Mouse (Mus musculus) liver, embryonic 16.5 days (tissue): ENCODE results near the gene Rec8. TPM values are rescaled to one million over a fixed set of nuclear protein-coding genes. Genes with fewer than 3 reads are reported as not detected.

Experiments used
- ATAC-seq: fragments of 200-750 bp; cut with Nextera tagmentation; 2 replicates; pipeline ENCODE4 v1.8.0; 2017; ENCODE audit warnings: low read depth, mild to moderate bottlenecking, moderate number of reproducible peaks, moderate library complexity
- H3K27ac ChIP-seq: fragments of 300-500 bp; sonication (generic); 2 replicates; pipeline ENCODE4 v1.5.1; 2014; ENCODE audit warnings: mild to moderate bottlenecking, low read length
- H3K27me3 ChIP-seq: fragments of 300-500 bp; sonication (generic); 2 replicates; pipeline ENCODE4 v1.6.1; 2014; ENCODE audit warnings: low read depth, low read length, mixed read lengths; ENCODE audit not compliant: control insufficient read depth, insufficient read depth
- H3K36me3 ChIP-seq: fragments of 300-500 bp; sonication (generic); 2 replicates; pipeline ENCODE4 v1.6.1; 2014; ENCODE audit warnings: mild to moderate bottlenecking; ENCODE audit not compliant: control insufficient read depth, insufficient read depth
- H3K4me1 ChIP-seq: fragments of 300-500 bp; sonication (generic); 2 replicates; pipeline ENCODE4 v1.6.1; 2014; ENCODE audit warnings: low read depth, low read length, mixed read lengths; ENCODE audit not compliant: control insufficient read depth
- H3K4me2 ChIP-seq: fragments of 300-500 bp; sonication (generic); 2 replicates; pipeline ENCODE4 v1.6.1; 2014; ENCODE audit warnings: low read depth, low read length, mixed read lengths
- H3K4me3 ChIP-seq: fragments of 300-500 bp; sonication (generic); 2 replicates; pipeline ENCODE4 v1.5.1; 2014; ENCODE audit warnings: low read depth, mild to moderate bottlenecking, low read length
- H3K9ac ChIP-seq: fragments of 300-500 bp; sonication (generic); 2 replicates; pipeline ENCODE4 v1.6.1; 2014; ENCODE audit warnings: low read depth, low read length
- H3K9me3 ChIP-seq: fragments of 300-500 bp; sonication (generic); replicated peaks from 2 replicates; pipeline ENCODE4 v1.6.1; 2016; ENCODE audit warnings: low read length; ENCODE audit not compliant: control insufficient read depth
- WGBS: fragments of 180-500 bp; shearing (Covaris S2); extraction: QIAGEN DNeasy Blood & Tissue Kit; methylation state at CpG from one replicate; pipeline ENCODE4 v1.1.7; 2014; ENCODE audit not compliant: insufficient replicate concordance; 5-methylcytosine and 5-hydroxymethylcytosine counted together
- polyA plus RNA-seq: library from polyadenylated mRNA; unstranded; fragments of >200 nt; fragmentation: Nextera tagmentation; extraction: Ambion mirVana; gene quantifications from 2 replicates; pipeline ENCODE4 v1.2.1, GENCODE M21; 2015

Rec8 gene
- polyA plus RNA-seq, 1 experiment from 2014 or later = 3.1 TPM

DNA sequence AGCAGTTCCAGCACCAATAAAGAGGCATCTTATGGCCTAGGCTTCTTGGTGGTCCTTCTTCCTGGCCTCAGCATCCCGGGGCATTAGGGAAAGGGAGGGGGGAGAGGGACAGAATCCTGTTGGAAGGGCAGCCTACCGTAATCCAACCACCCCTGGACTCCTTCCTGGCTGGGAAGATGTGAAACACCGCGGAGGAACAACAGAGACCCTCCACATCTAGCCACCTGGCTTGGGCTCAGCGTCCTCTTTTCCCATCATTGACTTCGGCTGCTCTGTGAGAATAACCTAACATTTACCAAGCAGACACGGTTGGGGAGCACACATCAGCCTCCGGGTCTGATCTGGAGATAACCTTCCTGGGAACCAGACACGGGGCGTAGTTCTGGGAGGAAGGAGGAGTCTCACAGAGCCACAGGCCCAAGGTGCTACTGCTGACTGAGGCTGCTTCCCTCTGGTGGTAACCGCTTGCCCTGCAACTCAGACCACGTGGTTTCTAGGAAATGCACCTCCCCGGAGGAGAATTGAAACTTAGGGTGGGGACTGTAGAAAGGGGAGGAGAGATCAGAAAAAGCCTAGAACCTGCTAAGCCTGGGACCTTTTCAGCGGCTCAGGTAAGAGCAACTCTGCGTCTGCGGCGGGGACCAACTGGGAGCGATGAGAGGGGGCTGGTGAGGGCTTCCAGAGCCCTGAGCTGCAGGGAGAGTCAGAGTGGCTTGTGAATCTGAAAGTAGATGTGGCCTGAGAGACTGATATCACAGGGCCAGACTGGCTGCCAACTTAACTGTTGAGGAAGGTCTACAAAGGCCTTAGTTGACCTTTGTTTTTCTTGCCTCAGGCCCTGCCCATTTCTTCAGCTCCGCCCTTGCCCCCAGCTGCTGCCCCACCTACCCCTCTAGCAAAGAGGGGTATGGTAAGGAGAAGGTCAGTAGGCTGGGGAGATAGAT, 13.9 kb upstream of the Rec8 start:
- H3K4me2 ChIP-seq = peak overlapping the region; percentile 87
- peaks cover 29% of the 10 kb centered on the region for H3K4me1 ChIP-seq
- H3K27ac ChIP-seq = peak overlapping the region; percentile 97
- H3K36me3 ChIP-seq = peaks cover 58% of the 10 kb centered on the region
- no peaks in the 10 kb centered on the region for H3K27me3 ChIP-seq
- peak; percentile 97 for ATAC-seq
- 9% methylated on average over 19 of the region's 19 CpGs for WGBS
- H3K9me3 ChIP-seq = no peaks in the 10 kb centered on the region
- H3K9ac ChIP-seq = peak overlapping the region; percentile 85
- H3K4me3 ChIP-seq = peak overlapping the region; percentile 77

DNA sequence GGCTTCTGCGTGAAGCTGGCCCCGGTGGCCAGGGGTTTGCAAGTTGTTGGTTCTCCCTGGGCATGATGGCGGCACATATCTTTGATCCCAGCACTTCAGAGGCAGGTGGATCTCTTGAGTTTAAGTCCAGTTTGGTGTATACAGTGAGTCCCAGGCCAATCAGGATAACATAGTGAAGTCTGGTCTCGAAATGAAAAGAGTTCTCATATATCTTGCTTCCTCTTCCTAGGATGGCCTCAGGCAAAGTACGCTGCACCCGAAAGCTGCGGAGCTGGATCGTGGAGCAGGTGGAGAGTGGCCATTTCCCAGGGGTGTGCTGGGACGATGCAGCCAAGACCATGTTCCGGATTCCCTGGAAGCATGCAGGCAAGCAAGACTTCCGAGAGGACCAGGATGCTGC, 13.0 kb upstream of the Rec8 start:
- Histone ChIP-seq H3K36me3 (peaks cover 59% of the 10 kb centered on the region), H3K4me2 (peak overlapping the region; percentile 87), H3K27me3 (no peaks in the 10 kb centered on the region), H3K27ac (peak overlapping the region; percentile 97), H3K9me3 (no peaks in the 10 kb centered on the region), H3K9ac (peak overlapping the region; percentile 85), H3K4me1 (peaks cover 29% of the 10 kb centered on the region), H3K4me3 (peak overlapping the region; percentile 77)
- ATAC-seq = no peak
- WGBS = 88% methylated on average over 11 of the region's 11 CpGs

- no peak for ATAC-seq
- H3K27ac ChIP-seq = peak overlapping the region; percentile 51
- peaks cover 29% of the 10 kb centered on the region for H3K4me1 ChIP-seq
- peaks cover 54% of the 10 kb centered on the region for H3K36me3 ChIP-seq
- H3K4me3 ChIP-seq = peak overlapping the region; percentile 77
- peak overlapping the region; percentile 42 for H3K9ac ChIP-seq
- 70% methylated on average over 16 of the region's 16 CpGs for WGBS
- no peaks in the 10 kb centered on the region for H3K27me3 ChIP-seq
- peak overlapping the region; percentile 87 for H3K4me2 ChIP-seq
- H3K9me3 ChIP-seq = no peaks in the 10 kb centered on the region
Measured at GRCm38 (mm10) chr14:55605743-55606459, 11.9 kb upstream of the Rec8 start.

GRCm38 (mm10) chr14:55608339-55608738, 9.5 kb upstream of the Rec8 start:
- Histone ChIP-seq H3K4me3 (no peak overlapping the region), H3K36me3 (peaks cover 43% of the 10 kb centered on the region), H3K9me3 (no peaks in the 10 kb centered on the region), H3K4me1 (peaks cover 26% of the 10 kb centered on the region), H3K27me3 (no peaks in the 10 kb centered on the region), H3K9ac (no peak overlapping the region), H3K4me2 (no peak overlapping the region), H3K27ac (no peak overlapping the region)
- 94% methylated on average over 6 of the region's 6 CpGs for WGBS
- no peak for ATAC-seq

DNA sequence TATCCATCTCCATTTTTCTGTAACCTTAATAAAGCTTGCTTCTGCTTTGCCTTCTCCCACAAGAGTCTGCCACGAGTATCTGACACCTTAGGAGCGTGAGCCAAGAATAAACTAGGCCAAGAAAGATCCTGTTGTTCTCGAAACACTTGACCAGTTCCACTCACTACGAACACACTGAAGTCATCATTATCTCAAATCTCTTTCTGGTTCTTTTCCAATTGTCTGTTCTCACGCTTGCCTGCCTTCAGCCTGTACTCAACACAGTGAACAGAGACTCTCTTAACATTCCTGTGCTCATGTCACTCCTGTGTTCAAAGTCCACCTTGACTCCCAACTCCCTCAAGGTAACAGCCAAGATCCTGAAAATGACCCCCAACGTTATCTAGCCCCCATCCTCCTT, 4.5 kb upstream of the Rec8 start:
- Histone ChIP-seq H3K27me3 (no peaks in the 10 kb centered on the region), H3K36me3 (peaks cover 18% of the 10 kb centered on the region), H3K4me3 (no peak overlapping the region), H3K4me2 (no peak overlapping the region), H3K4me1 (peaks cover 28% of the 10 kb centered on the region), H3K9me3 (no peaks in the 10 kb centered on the region), H3K27ac (peak overlapping the region; percentile 40), H3K9ac (no peak overlapping the region)
- no peak for ATAC-seq
- 63% methylated on average over 6 of the region's 6 CpGs for WGBS

- peak overlapping the region; percentile 83 for H3K27ac ChIP-seq
- H3K4me3 ChIP-seq = no peak overlapping the region
- 26% methylated on average over 7 of the region's 7 CpGs for WGBS
- H3K9me3 ChIP-seq = no peaks in the 10 kb centered on the region
- no peak overlapping the region for H3K4me2 ChIP-seq
- ATAC-seq = peak; percentile 78
- H3K27me3 ChIP-seq = no peaks in the 10 kb centered on the region
- H3K36me3 ChIP-seq = peaks cover 5% of the 10 kb centered on the region; the same call in 1 of the 2 replicates
- H3K4me1 ChIP-seq = peaks cover 34% of the 10 kb centered on the region
- H3K9ac ChIP-seq = 0 out of 2 replicates have a peak overlapping the region, but pooled peaks have one; percentile 25
Measured at GRCm38 (mm10) chr14:55614565-55615178, 3.2 kb upstream of the Rec8 start.

DNA sequence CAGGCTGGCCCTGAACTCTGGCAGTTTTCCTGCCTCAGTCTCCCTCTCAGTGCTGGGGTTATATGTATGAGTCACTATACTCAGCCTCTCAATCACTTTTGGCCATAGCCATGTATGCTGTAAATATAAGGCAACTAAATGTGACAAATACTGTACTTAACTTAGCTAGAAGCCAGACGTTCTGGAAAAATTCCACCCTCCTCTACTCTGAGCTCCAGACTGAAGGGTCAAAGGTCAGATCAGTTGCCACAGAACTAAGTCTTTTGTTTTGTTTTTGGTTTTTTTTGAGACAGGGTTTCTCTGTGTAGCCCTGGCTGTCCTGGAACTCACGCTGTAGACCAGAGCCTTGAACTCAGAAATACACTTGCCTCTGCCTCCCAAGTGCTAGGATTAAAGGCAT, 2.0 kb upstream of the Rec8 start:
- Histone ChIP-seq H3K27ac (peak overlapping the region; percentile 48; the same call in 1 of the 2 replicates), H3K4me2 (no peak overlapping the region), H3K9me3 (no peaks in the 10 kb centered on the region), H3K4me3 (no peak overlapping the region), H3K9ac (no peak overlapping the region), H3K27me3 (no peaks in the 10 kb centered on the region), H3K4me1 (peaks cover 34% of the 10 kb centered on the region), H3K36me3 (no peaks in the 10 kb centered on the region)
- no peak for ATAC-seq
- WGBS = 61% methylated on average over 2 of the region's 2 CpGs

GRCm38 (mm10) chr14:55616844-55617243, 993 bp upstream of the Rec8 start:
- Histone ChIP-seq H3K27ac (peak overlapping the region; percentile 60), H3K4me3 (no peak overlapping the region), H3K4me2 (no peak overlapping the region), H3K9ac (no peak overlapping the region), H3K36me3 (no peaks in the 10 kb centered on the region), H3K4me1 (peaks cover 34% of the 10 kb centered on the region), H3K27me3 (no peaks in the 10 kb centered on the region), H3K9me3 (no peaks in the 10 kb centered on the region)
- no peak for ATAC-seq
- WGBS = 50% methylated on average over 2 of the region's 2 CpGs
